Mouse (Mus musculus): Measurements from ENCODE around the gene Ibsp.

Ibsp gene

GRCm38 (mm10) chr5:104340513-104340829 is 41.5 kb downstream of the Ibsp start:
- ATAC-seq (ENCODE audit: low TSS enrichment): no peak

DNA sequence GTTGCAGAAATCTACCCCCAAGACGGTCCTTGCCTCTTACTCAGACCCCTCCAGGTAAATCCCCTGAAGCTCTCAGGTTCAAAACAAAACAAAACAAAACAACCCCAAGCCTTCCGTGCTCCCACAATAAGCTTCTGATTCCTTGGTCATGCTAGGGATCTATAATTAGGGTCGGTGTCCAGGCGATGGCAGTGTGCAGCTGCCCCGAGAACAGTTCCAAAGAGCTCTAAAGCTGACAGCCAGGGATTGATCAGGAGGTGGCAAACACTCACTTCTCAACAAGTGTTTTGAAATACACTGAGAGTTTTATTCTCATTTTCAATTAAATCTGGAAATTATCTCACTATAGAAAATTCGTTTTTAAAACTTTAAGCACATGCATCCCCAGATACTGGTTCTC is 43.9 kb downstream of the Ibsp start:
- no peak for ATAC-seq (ENCODE audit: low TSS enrichment)

DNA sequence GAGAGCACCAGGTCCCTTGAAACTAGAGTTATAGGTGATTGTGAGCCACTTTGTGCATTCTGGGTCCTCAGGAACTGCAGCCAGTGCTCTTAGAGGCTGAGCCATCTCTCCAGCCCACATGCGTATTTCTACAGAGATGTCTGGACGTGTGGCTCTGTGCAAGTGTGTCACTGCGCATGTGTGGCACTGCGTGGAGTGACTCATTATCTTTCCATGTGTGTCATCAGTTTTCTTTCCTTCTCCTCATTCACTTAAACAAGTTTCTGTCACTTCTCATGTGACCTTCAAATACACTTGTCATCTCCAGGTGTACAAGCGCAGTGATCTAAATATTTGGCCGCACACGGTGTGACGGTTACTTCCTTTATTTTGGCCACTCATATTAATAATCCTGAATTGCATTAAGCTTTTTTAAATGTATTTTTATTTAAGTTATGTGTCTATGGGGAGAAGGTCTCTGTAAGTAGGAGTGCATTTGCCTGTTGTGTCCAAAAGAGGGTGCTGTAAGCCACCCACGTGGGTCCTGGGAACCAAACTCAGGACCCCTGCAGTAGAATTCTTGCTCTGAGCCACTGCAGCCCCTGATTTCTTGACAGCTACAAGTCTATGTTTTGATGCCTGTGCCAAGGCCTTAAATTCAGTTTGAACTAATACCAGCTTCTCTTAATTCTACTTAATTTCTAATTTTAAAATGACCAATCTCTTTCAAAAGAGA is 45.7 kb downstream of the Ibsp start:
- no peak for ATAC-seq (ENCODE audit: low TSS enrichment)

- no peak for ATAC-seq (ENCODE audit: low TSS enrichment)
Measured at GRCm38 (mm10) chr5:104345241-104345630, 46.3 kb downstream of the Ibsp start.

- peak; percentile 93 for ATAC-seq (ENCODE audit: low TSS enrichment)
Measured at GRCm38 (mm10) chr5:104351041-104351440, 52.1 kb downstream of the Ibsp start.

DNA sequence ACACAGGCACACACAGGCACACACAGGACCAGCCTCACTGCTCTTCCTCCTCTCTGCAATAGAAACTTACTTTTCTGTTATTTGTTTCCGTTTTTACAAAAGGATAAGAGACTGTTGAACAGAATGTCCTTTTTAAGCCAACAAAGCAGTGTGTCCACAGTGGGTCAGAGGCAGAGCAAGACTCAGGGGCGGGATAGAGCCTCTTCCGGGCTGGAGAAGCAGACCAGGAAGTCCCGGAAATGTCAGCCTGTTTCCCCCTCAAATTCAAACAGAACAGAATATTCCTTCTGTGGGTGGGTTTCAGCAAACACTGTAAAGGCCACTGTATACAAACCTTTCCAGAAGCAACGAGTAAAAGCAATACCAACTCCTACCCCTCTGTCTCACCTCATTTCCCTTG is 52.9 kb downstream of the Ibsp start:
- ATAC-seq (ENCODE audit: low TSS enrichment): no peak

DNA sequence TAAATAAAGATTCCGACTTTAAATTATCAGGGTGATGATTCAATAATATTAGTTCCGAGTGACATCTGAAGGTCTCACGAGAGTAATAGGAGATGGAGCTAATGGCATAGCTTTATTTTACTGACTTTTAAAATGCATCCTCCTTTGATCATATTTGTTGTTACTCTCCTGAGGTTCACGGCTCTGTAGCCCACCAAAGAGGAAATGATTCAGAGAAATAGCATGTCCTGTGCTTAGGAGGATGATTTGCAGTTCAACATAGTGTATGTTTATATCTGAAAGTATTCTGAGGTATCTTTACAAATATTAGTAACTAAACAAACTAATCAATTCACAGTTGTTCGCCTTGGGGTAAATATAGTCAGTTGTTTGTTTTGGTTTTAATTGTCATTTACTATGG is 58.6 kb downstream of the Ibsp start:
- ATAC-seq (ENCODE audit: low TSS enrichment): no peak

- ATAC-seq (ENCODE audit: low TSS enrichment): peak; percentile 90
Measured at GRCm38 (mm10) chr5:104358592-104358991, 59.6 kb downstream of the Ibsp start.

DNA sequence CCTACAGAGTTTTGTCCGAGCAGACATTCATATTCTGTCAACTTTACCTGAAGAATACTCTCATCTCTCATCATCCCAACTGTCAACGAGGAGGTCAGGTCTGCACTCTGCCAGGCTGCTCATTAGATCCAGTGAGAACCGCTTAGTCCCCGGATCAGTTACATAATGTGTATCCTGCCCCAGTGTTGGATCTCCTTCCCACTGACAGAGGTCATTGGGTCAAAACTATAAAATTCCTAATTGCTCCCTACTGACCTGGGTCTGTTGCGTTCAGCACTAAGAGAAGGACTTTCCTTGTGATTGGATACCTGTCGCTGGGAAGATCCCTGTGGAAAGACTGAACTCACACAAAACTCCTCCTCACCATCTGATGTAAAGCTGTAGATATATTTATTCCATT is 60.3 kb downstream of the Ibsp start:
- ATAC-seq (ENCODE audit: low TSS enrichment): peak; percentile 65; the same call in 1 of the 2 replicates

All from frontal cortex, adult (tissue).